Mouse (Mus musculus): ENCODE results near the gene Tom1.

DNA sequence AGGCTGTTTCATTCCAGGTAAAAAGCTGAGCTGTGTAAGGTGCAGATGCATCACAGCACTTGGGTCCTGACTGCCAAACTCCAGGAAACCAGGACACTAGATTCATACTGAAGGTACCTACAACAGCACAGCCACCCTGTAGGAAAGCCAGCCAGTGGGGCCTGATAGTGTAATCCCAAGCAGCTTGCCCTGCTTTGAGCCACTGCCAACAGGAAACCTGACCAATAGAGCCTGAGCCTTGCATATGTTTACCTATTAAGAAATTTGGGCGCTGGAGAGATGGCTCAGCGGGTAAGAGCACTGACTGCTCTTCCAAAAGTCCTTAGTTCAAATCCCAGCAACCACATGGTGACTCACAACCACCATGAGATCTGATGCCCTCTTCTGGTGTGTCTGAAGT, 8.7 kb downstream of the Tom1 start:
- TF ChIP-seq EP300 (IDR thresholded peaks at IDR 0.05; ENCODE audit: low read depth) (no peak), CTCF (IDR thresholded peaks at IDR 0.05; ENCODE audit: low read depth) (no peak)

All from liver, postnatal 0 days (tissue).